Comparison of ENCODE assay signal across 21 mouse cellular contexts in genomic region chr7:45094121-45094520, GRCm38 (mm10). TPM values are rescaled to one million over a fixed set of nuclear protein-coding genes. Genes with fewer than 3 reads are reported as not detected.
DNase-seq lines count a peak whose midpoint lies in the region; ATAC-seq and TF ChIP-seq lines count a peak whose summit lies in the region.
"Had no signal": no experiment of that assay in that cellular context is flagged by ENCODE, and none has a peak within 500 bp of the region (broad histone marks: within the 10 kb centered on the region; RNA-seq: fewer than 3 reads in every experiment).

No protein-coding gene starts in this region.

- peaks cover 10% of the 10 kb centered on the region; the same call in 1 of the 2 replicates for H3K4me1 ChIP-seq in lung, embryonic 14.5 days (ENCODE audit: insufficient read depth)
- H3K4me1 ChIP-seq in embryonic facial prominence, embryonic 14.5 days (ENCODE audit: control insufficient read depth, insufficient read depth, low read length): peaks cover 12% of the 10 kb centered on the region
- H3K4me1 ChIP-seq in hindbrain, embryonic 12.5 days: peaks cover 19% of the 10 kb centered on the region

- H3K27me3 ChIP-seq in lung, embryonic 14.5 days (ENCODE audit: insufficient read depth, low read length): no peaks in the 10 kb centered on the region
- no peaks in the 10 kb centered on the region for H3K27me3 ChIP-seq in embryonic facial prominence, embryonic 14.5 days (replicated peaks; ENCODE audit: control insufficient read depth, insufficient read depth, low read length)
- peaks cover 3% of the 10 kb centered on the region; the same call in 1 of the 2 replicates for H3K27me3 ChIP-seq in hindbrain, embryonic 12.5 days
- H3K27me3 ChIP-seq: liver, embryonic 13.5 days; midbrain, embryonic 15.5 days; neural tube, embryonic 12.5 days; stomach, embryonic 15.5 days had no signal

- no peaks in the 10 kb centered on the region for H3K9me3 ChIP-seq in lung, embryonic 14.5 days (ENCODE audit: low read depth, low read length)
- no peaks in the 10 kb centered on the region for H3K9me3 ChIP-seq in embryonic facial prominence, embryonic 14.5 days (ENCODE audit: control insufficient read depth, low read length)
- no peaks in the 10 kb centered on the region for H3K9me3 ChIP-seq in hindbrain, embryonic 12.5 days (replicated peaks)
- H3K9me3 ChIP-seq: hindbrain, embryonic 13.5 days; liver, embryonic 13.5 days; midbrain, embryonic 15.5 days; neural tube, embryonic 12.5 days; stomach, embryonic 15.5 days had no signal

- no peak overlapping the region for H3K4me3 ChIP-seq in gastrocnemius, adult 2 months
- no peak overlapping the region for H3K4me3 ChIP-seq in lung, embryonic 14.5 days (ENCODE audit: low read depth, low read length)
- H3K4me3 ChIP-seq in embryonic facial prominence, embryonic 14.5 days (ENCODE audit: low read depth, low read length): no peak overlapping the region
- H3K4me3 ChIP-seq in hindbrain, embryonic 12.5 days: no peak overlapping the region
- H3K4me3 ChIP-seq: erythroblast, embryonic 14.5 days; hindbrain, embryonic 13.5 days; left cerebral cortex, adult 2 months; liver, embryonic 13.5 days; midbrain, embryonic 15.5 days; neural tube, embryonic 12.5 days; stomach, embryonic 15.5 days had no signal

- 28% methylated on average over 7 of the region's 7 CpGs for WGBS in lung, embryonic 14.5 days
- whole genome bisulfite sequencing in embryonic facial prominence, embryonic 14.5 days: 31% methylated on average over 7 of the region's 7 CpGs
- WGBS in hindbrain, embryonic 12.5 days: 55% methylated on average over 7 of the region's 7 CpGs

- H3K27ac ChIP-seq in gastrocnemius, adult 2 months: 0 out of 2 replicates have a peak overlapping the region, but pooled peaks have one; percentile 12
- H3K27ac ChIP-seq in lung, embryonic 14.5 days (ENCODE audit: low read depth): 0 out of 2 replicates have a peak overlapping the region, but pooled peaks have one; percentile 3
- H3K27ac ChIP-seq in embryonic facial prominence, embryonic 14.5 days (replicated peaks; ENCODE audit: low read depth, low read length): peak overlapping the region; percentile 97
- H3K27ac ChIP-seq in hindbrain, embryonic 12.5 days: no peak overlapping the region
- H3K27ac ChIP-seq: hindbrain, embryonic 13.5 days; left cerebral cortex, adult 2 months; midbrain, embryonic 15.5 days; neural tube, embryonic 12.5 days had no signal

- no peak for DNase-seq in gastrocnemius, adult 2 months
- no peak for DNase-seq in gastrocnemius, adult 18-20 months (ENCODE audit: low spot score)
- DNase-seq in lung, embryonic 14.5 days: no peak
- DNase-seq in lung, postnatal 25 days (ENCODE audit: low spot score): no peak
- DNase-seq in embryonic facial prominence, embryonic 14.5 days (ENCODE audit: low spot score): no peak
- DNase-seq in urinary bladder, adult 18-20 months (ENCODE audit: low spot score in 2 of 2): no peak
- no peak for DNase-seq in spleen, adult 12 weeks (ENCODE audit: low spot score)
- DNase-seq: adrenal gland, adult 8-10 months; B cell, adult 2 months; cerebellum, postnatal 14 days; liver, embryonic 13.5 days; lung, postnatal 36 days; right cerebral cortex, postnatal 4 days had no signal

- no peak overlapping the region for H3K4me2 ChIP-seq in lung, embryonic 14.5 days
- H3K4me2 ChIP-seq in embryonic facial prominence, embryonic 14.5 days (ENCODE audit: low read depth, low read length): no peak overlapping the region
- no peak overlapping the region for H3K4me2 ChIP-seq in hindbrain, embryonic 12.5 days (replicated peaks)
- H3K4me2 ChIP-seq: hindbrain, embryonic 13.5 days; midbrain, embryonic 15.5 days; neural tube, embryonic 12.5 days; stomach, embryonic 15.5 days had no signal

- intact Hi-C loops in gastrocnemius, adult 2 months (cut with DNase I): no loop called here

- TF ChIP-seq CTCF in gastrocnemius, adult 2 months (IDR thresholded peaks at IDR 0.05): no peak
- no peak for TF ChIP-seq CTCF in lung, embryonic 14.5 days (IDR thresholded peaks at IDR 0.05; ENCODE audit: low read depth)

- no peak overlapping the region for H3K9ac ChIP-seq in lung, embryonic 14.5 days
- no peak overlapping the region for H3K9ac ChIP-seq in embryonic facial prominence, embryonic 14.5 days (ENCODE audit: low read depth, low read length)
- H3K9ac ChIP-seq in hindbrain, embryonic 12.5 days: no peak overlapping the region
- H3K9ac ChIP-seq: hindbrain, embryonic 13.5 days; liver, embryonic 13.5 days; midbrain, embryonic 15.5 days; neural tube, embryonic 12.5 days; stomach, embryonic 15.5 days had no signal

- no peak for ATAC-seq in lung, embryonic 14.5 days (ENCODE audit: insufficient read depth)
- no peak for ATAC-seq in embryonic facial prominence, embryonic 14.5 days (ENCODE audit: low read depth)
- no peak for ATAC-seq in hindbrain, embryonic 12.5 days (ENCODE audit: low FRiP score)
- ATAC-seq: intestine, embryonic 16.5 days; midbrain, embryonic 15.5 days had no signal

- H3K36me3 ChIP-seq in lung, embryonic 14.5 days (ENCODE audit: insufficient read depth): peaks cover 5% of the 10 kb centered on the region; the same call in 1 of the 2 replicates
- H3K36me3 ChIP-seq in embryonic facial prominence, embryonic 14.5 days (ENCODE audit: control insufficient read depth, insufficient read depth, low read length): peaks cover 14% of the 10 kb centered on the region
- no peaks in the 10 kb centered on the region for H3K36me3 ChIP-seq in hindbrain, embryonic 12.5 days
- H3K36me3 ChIP-seq: hindbrain, embryonic 13.5 days; liver, embryonic 13.5 days; midbrain, embryonic 15.5 days; neural tube, embryonic 12.5 days; stomach, embryonic 15.5 days had no signal

RNA-seq across cellular contexts. Expression of gene Rcn3, which starts 2.1 kb away (rescaled TPM):
- total RNA-seq in gastrocnemius, adult 2 months (2021): 10 to 100 TPM in 1 of 2 experiments, 1 to 10 TPM in 1; 7.2 to 20.2 TPM
- 10 to 100 TPM in 1 of 2 experiments, 1 to 10 TPM in 1; 8.0 to 12.5 TPM for total RNA-seq in gastrocnemius, adult 18-20 months (2021)
- 344 and 360 TPM in 2 replicates for polyA plus RNA-seq in lung, embryonic 14.5 days (2014; fragmentation: Nextera tagmentation; extraction: Ambion mirVana)
- 587 and 592 TPM in 2 replicates for polyA plus RNA-seq in embryonic facial prominence, embryonic 14.5 days (2014; fragmentation: Nextera tagmentation; extraction: Ambion mirVana)
- polyA plus RNA-seq in hindbrain, embryonic 12.5 days (2016; fragmentation: Nextera tagmentation; extraction: Ambion mirVana): 177 and 180 TPM in 2 replicates

RNA-seq across cellular contexts. Expression of gene Fcgrt, which starts 9.5 kb away (rescaled TPM):
- total RNA-seq in gastrocnemius, adult 2 months (2021): 10 to 100 TPM; 33.6 to 38.5 TPM
- 10 to 100 TPM; 27.4 to 29.1 TPM for total RNA-seq in gastrocnemius, adult 18-20 months (2021)
- polyA plus RNA-seq in lung, embryonic 14.5 days (2014; fragmentation: Nextera tagmentation; extraction: Ambion mirVana): 56.4 and 57.0 TPM in 2 replicates
- 120 and 129 TPM in 2 replicates for polyA plus RNA-seq in embryonic facial prominence, embryonic 14.5 days (2014; fragmentation: Nextera tagmentation; extraction: Ambion mirVana)
- polyA plus RNA-seq in hindbrain, embryonic 12.5 days (2016; fragmentation: Nextera tagmentation; extraction: Ambion mirVana): 20.2 and 21.0 TPM in 2 replicates

RNA-seq across cellular contexts. Expression of gene Rps11, which starts 30.1 kb away (rescaled TPM):
- 100 to 1,000 TPM; 457 to 518 TPM for total RNA-seq in gastrocnemius, adult 2 months (2021)
- 100 to 1,000 TPM; 490 to 529 TPM for total RNA-seq in gastrocnemius, adult 18-20 months (2021)
- polyA plus RNA-seq in lung, embryonic 14.5 days (2014; fragmentation: Nextera tagmentation; extraction: Ambion mirVana): 1,873 and 1,878 TPM in 2 replicates
- 1,575 and 1,608 TPM in 2 replicates for polyA plus RNA-seq in embryonic facial prominence, embryonic 14.5 days (2014; fragmentation: Nextera tagmentation; extraction: Ambion mirVana)
- polyA plus RNA-seq in hindbrain, embryonic 12.5 days (2016; fragmentation: Nextera tagmentation; extraction: Ambion mirVana): 982 and 1,135 TPM in 2 replicates

RNA-seq across cellular contexts. Expression of gene Prrg2, which starts 31.6 kb away (rescaled TPM):
- 10 to 100 TPM in 1 of 2 experiments, 1 to 10 TPM in 1; 8.1 to 11.0 TPM for total RNA-seq in gastrocnemius, adult 2 months (2021)
- 10 to 100 TPM; 10.2 to 10.4 TPM for total RNA-seq in gastrocnemius, adult 18-20 months (2021)
- 18.1 and 19.2 TPM in 2 replicates for polyA plus RNA-seq in lung, embryonic 14.5 days (2014; fragmentation: Nextera tagmentation; extraction: Ambion mirVana)
- polyA plus RNA-seq in embryonic facial prominence, embryonic 14.5 days (2014; fragmentation: Nextera tagmentation; extraction: Ambion mirVana): 20.9 and 22.2 TPM in 2 replicates
- 17.8 and 18.0 TPM in 2 replicates for polyA plus RNA-seq in hindbrain, embryonic 12.5 days (2016; fragmentation: Nextera tagmentation; extraction: Ambion mirVana)

RNA-seq across cellular contexts. Expression of gene Nosip, which starts 31.9 kb away (rescaled TPM):
- total RNA-seq in gastrocnemius, adult 2 months (2021): 10 to 100 TPM; 30.2 to 32.9 TPM
- 10 to 100 TPM; 27.9 to 28.3 TPM for total RNA-seq in gastrocnemius, adult 18-20 months (2021)
- polyA plus RNA-seq in lung, embryonic 14.5 days (2014; fragmentation: Nextera tagmentation; extraction: Ambion mirVana): 68.6 and 71.9 TPM in 2 replicates
- 59.1 and 63.3 TPM in 2 replicates for polyA plus RNA-seq in embryonic facial prominence, embryonic 14.5 days (2014; fragmentation: Nextera tagmentation; extraction: Ambion mirVana)
- polyA plus RNA-seq in hindbrain, embryonic 12.5 days (2016; fragmentation: Nextera tagmentation; extraction: Ambion mirVana): 55.9 and 60.0 TPM in 2 replicates
